In the genomic region with DNA sequence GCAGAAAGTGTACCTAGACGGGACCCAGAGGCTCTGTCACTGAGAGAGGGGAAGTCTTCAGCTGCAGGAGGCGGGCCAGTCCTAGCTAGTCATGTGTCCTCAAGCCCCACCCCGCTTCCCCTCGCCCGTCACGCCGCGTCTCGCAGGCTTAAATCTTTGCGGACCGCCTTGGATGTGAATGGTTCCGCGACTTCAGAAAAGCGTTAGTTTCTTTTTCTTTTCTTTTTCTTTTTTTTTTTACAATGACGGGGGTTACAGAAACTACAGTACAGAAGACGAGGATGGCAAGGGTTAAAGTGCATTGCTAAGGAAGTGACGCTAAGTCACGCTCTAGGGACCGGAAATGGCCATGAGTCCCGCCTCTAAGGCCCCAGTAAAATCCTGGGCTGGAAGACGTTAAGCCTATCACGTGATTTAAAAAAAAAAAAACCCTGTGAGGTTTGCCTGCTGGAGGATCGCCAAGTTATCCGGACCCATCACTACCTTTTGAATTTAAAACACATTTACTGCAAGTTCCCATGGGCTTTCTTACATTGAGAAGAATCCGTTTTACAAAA, we compare ENCODE assay signal across 8 mouse cellular contexts. TPM values are rescaled to one million over a fixed set of nuclear protein-coding genes. Genes with fewer than 3 reads are reported as not detected.
A peak's percentile ranks its signal among the peaks of the same experiment; 100 is the strongest.
DNase-seq lines count a peak whose midpoint lies in the region; ATAC-seq and TF ChIP-seq lines count a peak whose summit lies in the region.

No protein-coding gene starts in this region.

- peak overlapping the region; percentile 84 for H3K9ac ChIP-seq in heart, embryonic 12.5 days
- H3K9ac ChIP-seq in kidney, postnatal 0 days (ENCODE audit: low read depth, low read length): peak overlapping the region; percentile 88
- H3K9ac ChIP-seq in liver, embryonic 11.5 days (ENCODE audit: low read depth, low read length): peak overlapping the region; percentile 99
- peak overlapping the region; percentile 95 for H3K9ac ChIP-seq in stomach, embryonic 14.5 days (replicated peaks; ENCODE audit: low read depth, low read length)

- peaks cover 8% of the 10 kb centered on the region for H3K4me1 ChIP-seq in heart, embryonic 12.5 days (replicated peaks)
- H3K4me1 ChIP-seq in kidney, postnatal 0 days (replicated peaks; ENCODE audit: insufficient read depth, low read length): 0 out of 2 replicates have a peak, but pooled peaks cover 6% of the 10 kb centered on the region
- H3K4me1 ChIP-seq in liver, embryonic 11.5 days (replicated peaks; ENCODE audit: control insufficient read depth, insufficient read depth, low read length): peaks cover 14% of the 10 kb centered on the region
- H3K4me1 ChIP-seq in stomach, embryonic 14.5 days (ENCODE audit: control insufficient read depth, insufficient read depth, low read length): peaks cover 5% of the 10 kb centered on the region; the same call in 1 of the 2 replicates

- 0% methylated on average over 25 of the region's 25 CpGs for whole genome bisulfite sequencing in heart, embryonic 12.5 days
- WGBS in kidney, postnatal 0 days: under 1% methylated on average over 25 of the region's 25 CpGs
- under 1% methylated on average over 25 of the region's 25 CpGs for WGBS in liver, embryonic 11.5 days
- WGBS in stomach, embryonic 14.5 days: under 1% methylated on average over 25 of the region's 25 CpGs

- H3K27me3 ChIP-seq in heart, embryonic 12.5 days (replicated peaks): no peaks in the 10 kb centered on the region
- H3K27me3 ChIP-seq in kidney, postnatal 0 days (ENCODE audit: insufficient read depth, low read length): no peaks in the 10 kb centered on the region
- H3K27me3 ChIP-seq in liver, embryonic 11.5 days (replicated peaks; ENCODE audit: control insufficient read depth, insufficient read depth, low read length): no peaks in the 10 kb centered on the region
- no peaks in the 10 kb centered on the region for H3K27me3 ChIP-seq in stomach, embryonic 14.5 days (ENCODE audit: control insufficient read depth, insufficient read depth, low read length)

- H3K27ac ChIP-seq in heart, embryonic 12.5 days (ENCODE audit: poor library complexity, severe bottlenecking): peak overlapping the region; percentile 98
- H3K27ac ChIP-seq in kidney, postnatal 0 days: peak overlapping the region; percentile 98
- H3K27ac ChIP-seq in liver, embryonic 11.5 days (ENCODE audit: low read depth, low read length): peak overlapping the region; percentile 99
- H3K27ac ChIP-seq in stomach, embryonic 14.5 days (ENCODE audit: low read length): peak overlapping the region; percentile 98

- peak; percentile 96 for DNase-seq in CD4-positive helper T cell, adult 2 months (ENCODE audit: low read depth, low spot score)
- DNase-seq in brain, embryonic 18.5 days (ENCODE audit: low read depth, low spot score): peak; percentile 94
- DNase-seq in kidney, postnatal 0 days (ENCODE audit: low spot score): peak; percentile 98
- peak; percentile 89 for DNase-seq in liver, embryonic 11.5 days (ENCODE audit: low spot score)
- peak; percentile 95 for DNase-seq in naive thymus-derived CD4-positive, alpha-beta T cell, adult 2 months (ENCODE audit: low read depth)

- H3K36me3 ChIP-seq in heart, embryonic 12.5 days: no peaks in the 10 kb centered on the region
- H3K36me3 ChIP-seq in kidney, postnatal 0 days (ENCODE audit: insufficient read depth, low read length): no peaks in the 10 kb centered on the region
- no peaks in the 10 kb centered on the region for H3K36me3 ChIP-seq in liver, embryonic 11.5 days (ENCODE audit: control insufficient read depth, insufficient read depth, low read length)
- no peaks in the 10 kb centered on the region for H3K36me3 ChIP-seq in stomach, embryonic 14.5 days (ENCODE audit: control insufficient read depth, insufficient read depth, low read length)

- TF ChIP-seq CTCF in kidney, postnatal 0 days (IDR thresholded peaks at IDR 0.05; ENCODE audit: low read depth): no peak

- peak overlapping the region; percentile 92 for H3K4me3 ChIP-seq in heart, embryonic 12.5 days
- peak overlapping the region; percentile 95 for H3K4me3 ChIP-seq in kidney, postnatal 0 days (replicated peaks; ENCODE audit: low read depth, low read length)
- peak overlapping the region; percentile 96 for H3K4me3 ChIP-seq in liver, embryonic 11.5 days (ENCODE audit: low read depth, low read length)
- H3K4me3 ChIP-seq in stomach, embryonic 14.5 days (ENCODE audit: low read depth, low read length): peak overlapping the region; percentile 99

- H3K4me2 ChIP-seq in heart, embryonic 12.5 days: peak overlapping the region; percentile 98
- peak overlapping the region; percentile 90 for H3K4me2 ChIP-seq in kidney, postnatal 0 days (ENCODE audit: low read length)
- peak overlapping the region; percentile 98 for H3K4me2 ChIP-seq in liver, embryonic 11.5 days
- peak overlapping the region; percentile 82 for H3K4me2 ChIP-seq in stomach, embryonic 14.5 days (replicated peaks; ENCODE audit: low read depth, low read length)

- ATAC-seq in erythroid progenitor cell, adult 5-6 weeks (replicated peaks; ENCODE audit: low FRiP score, poor library complexity, severe bottlenecking): peak; percentile 88
- ATAC-seq in heart, embryonic 12.5 days (ENCODE audit: insufficient number of reproducible peaks, low FRiP score): peak; percentile 88
- peak; percentile 82 for ATAC-seq in kidney, postnatal 0 days (replicated peaks; ENCODE audit: low FRiP score, low read depth)
- peak; percentile 83 for ATAC-seq in liver, embryonic 11.5 days (replicated peaks; ENCODE audit: low FRiP score)
- peak; percentile 85 for ATAC-seq in stomach, embryonic 14.5 days (ENCODE audit: insufficient number of reproducible peaks, insufficient read depth, low FRiP score, low read depth)

- H3K9me3 ChIP-seq in heart, embryonic 12.5 days (replicated peaks): no peaks in the 10 kb centered on the region
- no peaks in the 10 kb centered on the region for H3K9me3 ChIP-seq in kidney, postnatal 0 days (replicated peaks; ENCODE audit: low read length)
- H3K9me3 ChIP-seq in liver, embryonic 11.5 days (ENCODE audit: control insufficient read depth, low read length): no peaks in the 10 kb centered on the region
- H3K9me3 ChIP-seq in stomach, embryonic 14.5 days (ENCODE audit: control insufficient read depth, low read depth, low read length): no peaks in the 10 kb centered on the region

RNA-seq across cellular contexts. Expression of a gene that starts 0.4 kb away (rescaled TPM):
- total RNA-seq in erythroid progenitor cell, adult 5-6 weeks (2015; ENCODE audit: low replicate concordance): 13.0 TPM in 2 replicates
- 16.3 and 18.0 TPM in 2 replicates for total RNA-seq in erythroid progenitor cell, adult 5-6 weeks (2017; ENCODE audit: low replicate concordance)
- 38.3 and 38.6 TPM in 2 replicates for polyA plus RNA-seq in heart, embryonic 12.5 days (2016; fragmentation: Nextera tagmentation; extraction: Ambion mirVana)
- 131 and 136 TPM in 2 replicates for polyA plus RNA-seq in kidney, postnatal 0 days (2015; fragmentation: Nextera tagmentation; extraction: Ambion mirVana)
- polyA plus RNA-seq in liver, embryonic 11.5 days (2014; fragmentation: Nextera tagmentation; extraction: Ambion mirVana): 49.7 and 53.8 TPM in 2 replicates
- 62.7 and 64.3 TPM in 2 replicates for polyA plus RNA-seq in stomach, embryonic 14.5 days (2014; fragmentation: Nextera tagmentation; extraction: Ambion mirVana)

RNA-seq across cellular contexts. Expression of a gene that starts 0.6 kb away (rescaled TPM):
- 34.0 and 35.0 TPM in 2 replicates for total RNA-seq in erythroid progenitor cell, adult 5-6 weeks (2015; ENCODE audit: low replicate concordance)
- total RNA-seq in erythroid progenitor cell, adult 5-6 weeks (2017; ENCODE audit: low replicate concordance): 36.5 and 47.6 TPM in 2 replicates
- polyA plus RNA-seq in heart, embryonic 12.5 days (2016; fragmentation: Nextera tagmentation; extraction: Ambion mirVana): 98.7 and 103 TPM in 2 replicates
- 72.8 and 80.3 TPM in 2 replicates for polyA plus RNA-seq in kidney, postnatal 0 days (2015; fragmentation: Nextera tagmentation; extraction: Ambion mirVana)
- polyA plus RNA-seq in liver, embryonic 11.5 days (2014; fragmentation: Nextera tagmentation; extraction: Ambion mirVana): 143 and 150 TPM in 2 replicates
- polyA plus RNA-seq in stomach, embryonic 14.5 days (2014; fragmentation: Nextera tagmentation; extraction: Ambion mirVana): 58.6 and 60.1 TPM in 2 replicates

RNA-seq across cellular contexts. Expression of a gene that starts 34.0 kb away (rescaled TPM):
- 24.3 and 30.3 TPM in 2 replicates for total RNA-seq in erythroid progenitor cell, adult 5-6 weeks (2015; ENCODE audit: low replicate concordance)
- total RNA-seq in erythroid progenitor cell, adult 5-6 weeks (2017; ENCODE audit: low replicate concordance): 13.1 and 16.0 TPM in 2 replicates
- polyA plus RNA-seq in heart, embryonic 12.5 days (2016; fragmentation: Nextera tagmentation; extraction: Ambion mirVana): 2.4 and 3.2 TPM in 2 replicates
- 2.6 and 2.7 TPM in 2 replicates for polyA plus RNA-seq in kidney, postnatal 0 days (2015; fragmentation: Nextera tagmentation; extraction: Ambion mirVana)
- polyA plus RNA-seq in liver, embryonic 11.5 days (2014; fragmentation: Nextera tagmentation; extraction: Ambion mirVana): 5.7 and 5.8 TPM in 2 replicates
- polyA plus RNA-seq in stomach, embryonic 14.5 days (2014; fragmentation: Nextera tagmentation; extraction: Ambion mirVana): 7.0 and 7.8 TPM in 2 replicates

Comparison
In these comparisons a context has a peak if more than half of its experiments do, and no peak if none do; other contexts are left out.
1. Peak in every context shown above with its lines: DNase-seq, ATAC-seq, H3K4me3 ChIP-seq and H3K27ac ChIP-seq.